Mouse (Mus musculus) thymus, adult 2 months (tissue): ENCODE data around the gene Celf3.

Source experiments
- CTCF ChIP-seq: fragments of 200-500 bp; IDR thresholded peaks from 2 replicates; pipeline ENCODE4 v1.5.1; 2012; ENCODE audit warnings: mild to moderate bottlenecking, control low read depth, low read length, moderate library complexity, borderline replicate concordance; ENCODE audit not compliant: control insufficient read depth, poor library complexity, insufficient read depth; ENCODE audit errors: extremely low read depth
- POLR2A ChIP-seq: fragments of 200-500 bp; IDR thresholded peaks from 2 replicates; pipeline ENCODE4 v1.6.1; 2012; ENCODE audit warnings: mild to moderate bottlenecking, low read length, control low read depth, moderate library complexity; ENCODE audit not compliant: control insufficient read depth, poor library complexity, insufficient read depth; ENCODE audit errors: extremely low read depth

GRCm38 (mm10) chr3:94537187-94537586 is 59.1 kb downstream of the Celf3 start:
- TF ChIP-seq CTCF = no peak
- no peak for TF ChIP-seq POLR2A
